Mouse (Mus musculus) midbrain, postnatal 0 days (tissue): ENCODE data around the gene Inhbc. TPM values are rescaled to one million over a fixed set of nuclear protein-coding genes. Genes with fewer than 3 reads are reported as not detected.
A peak's percentile ranks its signal among the peaks of the same experiment; 100 is the strongest.

Experiments
- ATAC-seq: fragments of 200-750 bp; cut with Nextera tagmentation; 2 replicates; pipeline ENCODE4 v1.8.0; 2017; ENCODE audit warnings: moderate number of reproducible peaks, mild to moderate bottlenecking, moderate TSS enrichment, moderate library complexity; ENCODE audit not compliant: low FRiP score
- DNase-seq: peaks from one replicate; pipeline ENCODE4 v3.0.0-alpha.2; 2015; ENCODE audit warnings: low spot score
- H3K27ac ChIP-seq: fragments of 300-500 bp; sonication (generic); 2 replicates; pipeline ENCODE4 v1.5.1; 2014; ENCODE audit warnings: low read depth, mild to moderate bottlenecking, low read length, mixed read lengths
- H3K27me3 ChIP-seq: fragments of 300-500 bp; sonication (generic); 2 replicates; pipeline ENCODE4 v1.6.1; 2014; ENCODE audit warnings: low read length, control low read depth, mixed read lengths; ENCODE audit not compliant: insufficient read depth
- H3K36me3 ChIP-seq: fragments of 300-500 bp; sonication (generic); 2 replicates; pipeline ENCODE4 v1.6.1; 2014; ENCODE audit warnings: low read length, control low read depth, mixed read lengths; ENCODE audit not compliant: insufficient read depth
- H3K4me1 ChIP-seq: fragments of 300-500 bp; sonication (generic); 2 replicates; pipeline ENCODE4 v1.6.1; 2014; ENCODE audit warnings: mild to moderate bottlenecking, control low read depth, antibody characterized with exemption, low read length, mixed read lengths; ENCODE audit not compliant: insufficient read depth
- H3K4me2 ChIP-seq: fragments of 300-500 bp; sonication (generic); 2 replicates; pipeline ENCODE4 v1.6.1; 2014; ENCODE audit warnings: low read depth, mild to moderate bottlenecking, low read length, mixed read lengths; ENCODE audit not compliant: poor library complexity, severe bottlenecking
- H3K4me3 ChIP-seq: fragments of 300-500 bp; sonication (generic); 2 replicates; pipeline ENCODE4 v1.5.1; 2014; ENCODE audit warnings: low read depth, mild to moderate bottlenecking, low read length, moderate library complexity
- H3K9ac ChIP-seq: fragments of 300-500 bp; sonication (generic); replicated peaks from 2 replicates; pipeline ENCODE4 v1.6.1; 2014; ENCODE audit warnings: mild to moderate bottlenecking, low read length, moderate library complexity, mixed read lengths; ENCODE audit not compliant: poor library complexity, severe bottlenecking
- H3K9me3 ChIP-seq: fragments of 300-500 bp; sonication (generic); 2 replicates; pipeline ENCODE4 v1.6.1; 2016; ENCODE audit warnings: low read length, control low read depth
- CTCF ChIP-seq: IDR thresholded peaks from 2 replicates; pipeline ENCODE4 v1.5.1; 2016; ENCODE audit warnings: antibody characterized with exemption, mild to moderate bottlenecking
- WGBS: fragments of 180-500 bp; shearing (Covaris S2); extraction: QIAGEN DNeasy Blood & Tissue Kit; methylation state at CpG from one replicate; pipeline ENCODE4 v1.1.7; 2014; 5-methylcytosine and 5-hydroxymethylcytosine counted together
- polyA plus RNA-seq: library from polyadenylated mRNA; unstranded; fragments of >200 nt; fragmentation: Nextera tagmentation; extraction: Ambion mirVana; gene quantifications from 2 replicates; pipeline ENCODE4 v1.2.1, GENCODE M21; 2015
- total RNA-seq: library from RNA; depleted of rRNA; stranded (reverse); fragments of >200 nt; gene quantifications from 2 replicates; pipeline ENCODE4 v1.2.3, GENCODE M21; 2014

Gene Inhbc
- total and polyA plus RNA-seq, 2 experiments from 2014 or later, result not detected

DNA sequence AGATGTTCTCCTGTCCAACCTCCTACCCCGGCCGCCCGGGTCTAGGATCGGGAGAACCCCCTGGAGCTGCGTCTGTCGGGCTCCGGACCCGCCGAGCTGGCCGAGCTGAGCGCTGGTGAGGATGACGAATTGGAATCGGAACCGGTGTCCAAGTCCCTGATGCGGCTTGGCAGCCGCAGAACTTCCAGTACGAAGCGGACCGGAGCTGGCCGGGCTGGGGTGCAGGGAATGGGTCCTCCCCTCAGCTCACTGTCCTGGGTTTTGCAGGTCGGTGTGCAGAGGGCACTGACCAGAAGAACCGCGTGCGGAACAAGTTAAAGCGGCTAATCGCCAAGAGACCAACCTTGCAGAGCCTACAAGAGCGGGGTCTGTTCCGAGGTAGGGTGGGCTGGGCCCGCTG, 43.4 kb downstream of the Inhbc start:
- no peaks in the 10 kb centered on the region for H3K36me3 ChIP-seq
- DNase-seq, result no peak
- peaks cover 61% of the 10 kb centered on the region for H3K27me3 ChIP-seq
- H3K27ac ChIP-seq, result no peak overlapping the region
- H3K4me2 ChIP-seq, result peak overlapping the region; percentile 56
- TF ChIP-seq CTCF, result no peak
- H3K9ac ChIP-seq, result peak overlapping the region; percentile 36
- H3K4me3 ChIP-seq, result peak overlapping the region; percentile 30
- no peaks in the 10 kb centered on the region for H3K9me3 ChIP-seq
- peaks cover 3% of the 10 kb centered on the region; the same call in 1 of the 2 replicates for H3K4me1 ChIP-seq
- WGBS, result 6% methylated on average over 29 of the region's 29 CpGs
- ATAC-seq, result no peak

DNA sequence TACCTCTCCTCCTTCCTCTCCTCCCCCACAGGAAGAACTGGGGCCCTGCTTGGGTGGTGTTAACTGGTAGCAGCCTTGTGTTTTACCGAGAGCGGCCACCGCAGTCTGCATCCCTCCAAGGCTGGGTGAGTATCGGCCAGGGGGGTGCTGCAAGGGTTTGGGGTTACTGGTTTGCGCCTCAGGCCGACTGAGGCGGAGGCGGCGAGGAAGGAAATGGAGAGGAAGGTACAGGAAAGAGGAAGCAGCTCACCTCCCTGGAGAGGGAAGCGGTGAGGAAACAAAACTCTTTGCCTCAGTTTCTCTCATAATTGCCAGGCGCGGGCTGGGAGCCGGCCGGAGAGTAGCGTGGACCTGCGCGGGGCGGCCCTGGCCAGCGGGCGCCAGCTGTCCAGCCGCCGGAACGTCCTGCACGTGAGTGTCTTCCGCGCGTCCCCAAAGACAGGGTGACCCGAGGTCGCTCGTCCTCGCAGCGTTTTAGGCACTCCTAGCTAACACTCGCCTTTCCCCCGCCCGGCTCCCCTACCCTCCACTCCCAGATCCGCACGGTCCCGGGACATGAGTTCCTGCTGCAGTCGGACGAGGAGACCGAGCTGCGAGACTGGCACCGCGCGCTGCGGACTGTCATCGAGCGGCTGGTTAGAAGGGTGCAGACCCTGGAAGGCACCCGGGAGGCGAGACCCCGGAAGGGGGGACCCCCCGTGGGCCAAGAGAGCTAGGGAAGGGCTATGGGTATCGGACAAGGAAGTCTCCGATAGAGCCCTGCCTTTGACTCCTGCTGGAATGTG, 44.0 kb downstream of the Inhbc start:
- H3K27ac ChIP-seq, result no peak overlapping the region
- TF ChIP-seq CTCF, result no peak
- peak overlapping the region; percentile 56 for H3K4me2 ChIP-seq
- H3K9me3 ChIP-seq, result no peaks in the 10 kb centered on the region
- WGBS, result 2% methylated on average over 52 of the region's 54 CpGs
- H3K4me3 ChIP-seq, result peak overlapping the region; percentile 30
- DNase-seq (no peak), ATAC-seq (no peak)
- H3K27me3 ChIP-seq, result peaks cover 61% of the 10 kb centered on the region
- H3K36me3 ChIP-seq, result no peaks in the 10 kb centered on the region
- peak overlapping the region; percentile 36 for H3K9ac ChIP-seq
- peaks cover 3% of the 10 kb centered on the region; the same call in 1 of the 2 replicates for H3K4me1 ChIP-seq

DNA sequence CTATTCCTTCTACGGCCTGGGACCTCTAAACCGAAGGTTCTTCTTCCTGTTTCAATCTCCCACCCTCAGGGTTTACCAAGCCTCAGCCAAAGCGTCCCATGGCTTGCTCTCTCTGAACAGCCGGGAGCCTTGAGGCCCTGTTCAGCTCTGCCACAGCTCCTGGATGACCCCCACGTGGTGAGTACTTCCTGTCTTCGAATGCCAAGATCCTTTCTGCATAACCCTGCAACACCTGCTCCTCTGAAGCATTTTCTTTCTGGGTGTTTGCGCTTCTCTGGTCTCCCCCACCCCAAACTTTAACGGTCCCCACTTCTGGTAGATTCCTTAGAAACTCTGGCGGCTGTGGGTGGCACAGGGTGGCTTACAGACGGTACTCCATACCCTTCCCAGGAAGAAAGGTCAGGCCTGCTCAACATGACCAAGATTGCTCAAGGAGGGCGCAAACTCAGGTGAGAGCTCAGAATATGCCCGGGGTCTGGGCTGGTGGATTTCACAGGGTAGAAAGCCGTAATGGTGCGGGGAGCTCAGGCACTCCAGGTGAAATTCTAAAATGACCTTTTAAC, 44.7 kb downstream of the Inhbc start:
- Histone ChIP-seq H3K4me3 (peak overlapping the region; percentile 30; the same call in 1 of the 2 replicates), H3K27me3 (peaks cover 61% of the 10 kb centered on the region), H3K36me3 (no peaks in the 10 kb centered on the region), H3K27ac (no peak overlapping the region), H3K4me1 (peaks cover 3% of the 10 kb centered on the region; the same call in 1 of the 2 replicates), H3K9me3 (no peaks in the 10 kb centered on the region), H3K4me2 (peak overlapping the region; percentile 56), H3K9ac (no peak overlapping the region)
- DNase-seq (no peak), ATAC-seq (no peak)
- WGBS, result 38% methylated on average over 14 of the region's 14 CpGs
- TF ChIP-seq CTCF, result no peak

DNA sequence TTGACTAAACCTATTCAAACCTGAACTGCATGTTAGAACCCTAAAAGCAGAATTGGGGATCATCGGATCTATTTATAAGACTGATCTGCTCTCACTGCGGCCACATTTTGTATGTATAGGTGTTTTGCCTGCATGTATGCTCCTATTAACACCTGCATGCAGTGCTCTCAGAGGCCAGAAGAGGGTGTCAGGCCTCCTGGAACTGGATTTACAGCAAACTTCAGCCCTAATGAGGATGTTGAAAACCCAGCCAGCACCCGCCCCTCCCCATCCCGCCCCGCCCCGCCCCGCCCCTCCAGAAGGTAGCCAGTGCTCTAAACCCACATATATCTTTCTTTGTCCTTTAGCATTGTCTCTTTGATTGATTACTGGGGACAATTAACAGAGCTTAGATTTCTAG, 45.7 kb downstream of the Inhbc start:
- Histone ChIP-seq H3K4me1 (peaks cover 3% of the 10 kb centered on the region; the same call in 1 of the 2 replicates), H3K36me3 (no peaks in the 10 kb centered on the region), H3K9ac (no peak overlapping the region), H3K27ac (no peak overlapping the region), H3K4me3 (no peak overlapping the region), H3K9me3 (no peaks in the 10 kb centered on the region), H3K4me2 (no peak overlapping the region), H3K27me3 (peaks cover 56% of the 10 kb centered on the region)
- no peak for ATAC-seq
- TF ChIP-seq CTCF, result peak; percentile 58
- peak; percentile 44 for DNase-seq
- 14% methylated on average over 7 of the region's 7 CpGs for WGBS

DNA sequence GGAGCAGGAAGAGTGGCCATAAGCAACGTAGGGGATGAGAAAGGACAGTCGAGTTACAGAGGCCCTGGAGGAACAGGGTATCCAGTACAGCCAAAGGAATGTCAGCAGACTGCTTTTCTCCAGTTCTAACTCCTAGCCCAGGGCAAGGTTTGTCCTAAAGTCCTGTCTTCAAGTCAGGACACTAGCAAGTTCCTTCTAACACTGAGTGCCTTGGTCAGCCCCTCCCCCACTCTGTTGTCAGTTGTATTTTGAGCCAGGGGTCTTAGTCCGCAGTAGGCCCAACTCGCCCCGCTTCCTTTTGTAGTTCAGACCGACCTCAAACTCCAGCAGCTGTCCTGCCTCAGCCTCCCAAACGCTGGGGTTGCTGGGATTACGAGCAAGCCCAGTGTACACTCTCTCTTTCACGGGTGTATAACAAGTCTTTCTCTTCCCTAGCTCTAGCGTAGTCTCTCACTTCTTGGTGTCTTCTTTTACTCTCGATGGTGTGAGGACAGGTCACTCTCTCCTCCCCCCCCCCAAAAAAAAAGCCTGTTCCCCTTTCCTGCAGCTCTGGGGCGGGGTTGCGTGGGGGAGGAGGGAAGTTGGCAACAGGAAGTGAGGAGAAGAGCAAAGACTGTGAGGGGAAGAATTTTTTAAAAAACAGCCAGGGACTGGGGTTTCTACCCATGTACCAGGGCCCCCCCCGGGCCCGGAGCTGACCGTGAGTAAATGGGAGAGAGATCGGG, 46.9 kb downstream of the Inhbc start:
- DNase-seq (no peak), ATAC-seq (no peak)
- 81% methylated on average over 17 of the region's 17 CpGs for WGBS
- Histone ChIP-seq H3K4me3 (no peak overlapping the region), H3K27ac (no peak overlapping the region), H3K4me1 (peaks cover 3% of the 10 kb centered on the region; the same call in 1 of the 2 replicates), H3K36me3 (no peaks in the 10 kb centered on the region), H3K9me3 (no peaks in the 10 kb centered on the region), H3K4me2 (no peak overlapping the region), H3K9ac (no peak overlapping the region), H3K27me3 (peaks cover 44% of the 10 kb centered on the region)
- TF ChIP-seq CTCF, result no peak
